Mouse (Mus musculus): Measurements from ENCODE around the gene Neu2. TPM values are rescaled to one million over a fixed set of nuclear protein-coding genes. Genes with fewer than 3 reads are reported as not detected.

The Neu2 gene
- total RNA-seq, 2 experiments from 2014 or later: not detected

GRCm38 (mm10) chr1:87637878-87638600 lies 128.3 kb downstream of the Neu2 start:
- peak; percentile 69 for ATAC-seq (replicated peaks; ENCODE audit: low FRiP score, poor library complexity, severe bottlenecking)

GRCm38 (mm10) chr1:87639724-87640123 lies 130.0 kb downstream of the Neu2 start:
- ATAC-seq (replicated peaks; ENCODE audit: low FRiP score, poor library complexity, severe bottlenecking): no peak

DNA sequence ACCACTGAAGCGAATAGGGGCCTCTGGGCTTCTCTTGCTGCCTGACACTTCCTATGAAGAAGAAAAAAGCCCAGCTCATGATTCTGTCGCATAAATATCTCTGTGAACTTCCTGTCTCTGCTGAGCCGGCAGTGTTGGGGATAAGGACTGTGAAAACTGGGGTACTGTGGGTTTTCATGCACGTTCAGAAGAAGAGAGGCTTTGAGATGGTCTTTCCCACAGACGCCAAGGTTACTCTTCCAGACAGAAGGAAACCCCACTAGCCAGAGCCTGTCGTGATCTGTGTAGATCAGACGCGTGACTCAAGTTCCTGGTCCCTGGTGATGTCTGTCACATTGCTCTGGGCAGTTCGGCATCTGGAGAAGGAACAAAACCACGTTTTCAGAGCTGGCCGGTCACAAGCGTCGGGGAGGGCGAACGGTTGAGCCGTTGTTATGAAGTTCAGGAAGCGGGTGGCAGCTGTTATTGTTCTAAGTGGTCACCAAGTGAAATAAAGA lies 130.5 kb downstream of the Neu2 start:
- no peak for ATAC-seq (replicated peaks; ENCODE audit: low FRiP score, poor library complexity, severe bottlenecking)

GRCm38 (mm10) chr1:87643016-87643415 lies 133.3 kb downstream of the Neu2 start:
- ATAC-seq (replicated peaks; ENCODE audit: low FRiP score, poor library complexity, severe bottlenecking): no peak

GRCm38 (mm10) chr1:87645041-87645440 lies 135.4 kb downstream of the Neu2 start:
- no peak for ATAC-seq (replicated peaks; ENCODE audit: low FRiP score, poor library complexity, severe bottlenecking)

- no peak for ATAC-seq (replicated peaks; ENCODE audit: low FRiP score, poor library complexity, severe bottlenecking)
These were observed 136.1 kb downstream of the Neu2 start for GRCm38 (mm10) chr1:87645748-87646147.

Other genes starting within 250 kb of the Neu2 start
- not detected in 2 replicates for gene Efhd1, start 245.5 kb upstream of the Neu2 start, total RNA-seq (2015; ENCODE audit: low replicate concordance)
- not detected in 2 replicates for gene Efhd1, start 245.5 kb upstream of the Neu2 start, total RNA-seq (2017; ENCODE audit: low replicate concordance)
- gene Gigyf2, start 182.9 kb upstream of the Neu2 start, total RNA-seq (2015; ENCODE audit: low replicate concordance): 59.4 and 93.4 TPM in 2 replicates
- 169 and 215 TPM in 2 replicates for gene Gigyf2, start 182.9 kb upstream of the Neu2 start, total RNA-seq (2017; ENCODE audit: low replicate concordance)
- gene Kcnj13, start 115.2 kb upstream of the Neu2 start, total RNA-seq (2015; ENCODE audit: low replicate concordance): not detected in 2 replicates
- gene Kcnj13, start 115.2 kb upstream of the Neu2 start, total RNA-seq (2017; ENCODE audit: low replicate concordance): not detected in 2 replicates
- gene Snorc, start 39.6 kb upstream of the Neu2 start, total RNA-seq (2015; ENCODE audit: low replicate concordance): not detected in 2 replicates
- gene Snorc, start 39.6 kb upstream of the Neu2 start, total RNA-seq (2017; ENCODE audit: low replicate concordance): not detected in 2 replicates
- gene Ngef, start 64.0 kb downstream of the Neu2 start, total RNA-seq (2015; ENCODE audit: low replicate concordance): not detected in 2 replicates
- not detected in 2 replicates for gene Ngef, start 64.0 kb downstream of the Neu2 start, total RNA-seq (2017; ENCODE audit: low replicate concordance)
- 50.1 and 53.1 TPM in 2 replicates for gene Inpp5d, start 110.4 kb downstream of the Neu2 start, total RNA-seq (2015; ENCODE audit: low replicate concordance)
- 19.9 and 25.2 TPM in 2 replicates for gene Inpp5d, start 110.4 kb downstream of the Neu2 start, total RNA-seq (2017; ENCODE audit: low replicate concordance)
- gene Atg16l1, start 246.0 kb downstream of the Neu2 start, total RNA-seq (2015; ENCODE audit: low replicate concordance): 38.9 and 57.8 TPM in 2 replicates
- gene Atg16l1, start 246.0 kb downstream of the Neu2 start, total RNA-seq (2017; ENCODE audit: low replicate concordance): 73.7 and 95.3 TPM in 2 replicates

Data from erythroblast, adult 5-6 weeks (primary cell).